Mouse (Mus musculus) spleen, adult 2 months (tissue): ENCODE measurements around the gene Tgfbr3.

Experiments used
- CTCF ChIP-seq: fragments of 200-500 bp; IDR thresholded peaks from 2 replicates; pipeline ENCODE4 v1.5.1; 2011; ENCODE audit warnings: mild to moderate bottlenecking, inconsistent platforms; ENCODE audit not compliant: insufficient read depth, insufficient read length, insufficient replicate concordance; ENCODE audit errors: extremely low read depth
- POLR2A ChIP-seq: fragments of 200-500 bp; IDR thresholded peaks from 2 replicates; pipeline ENCODE4 v1.6.1; 2011; ENCODE audit warnings: low read depth, low read length, inconsistent platforms

GRCm38 (mm10) chr5:107165734-107166133 is 123.7 kb downstream of the Tgfbr3 start:
- no peak for TF ChIP-seq CTCF
- no peak for TF ChIP-seq POLR2A
